Mouse (Mus musculus) heart, embryonic 16.5 days (tissue): Measurements from ENCODE around the gene Cir1. TPM values are rescaled to one million over a fixed set of nuclear protein-coding genes. Genes with fewer than 3 reads are reported as not detected.

Source experiments
- ATAC-seq: fragments of 200-750 bp; cut with Nextera tagmentation; replicated peaks from 2 replicates; pipeline ENCODE4 v1.8.0; 2017; ENCODE audit warnings: moderate number of reproducible peaks; ENCODE audit not compliant: insufficient read depth, low FRiP score; ENCODE audit errors: extremely low read depth
- H3K27ac ChIP-seq: fragments of 300-500 bp; sonication (generic); 2 replicates; pipeline ENCODE4 v1.5.1; 2014; ENCODE audit warnings: mild to moderate bottlenecking, low read length, control low read depth, moderate library complexity
- H3K27me3 ChIP-seq: fragments of 300-500 bp; sonication (generic); 2 replicates; pipeline ENCODE4 v1.6.1; 2014; ENCODE audit warnings: low read length, mixed read lengths; ENCODE audit not compliant: control insufficient read depth, insufficient read depth
- H3K36me3 ChIP-seq: fragments of 300-500 bp; sonication (generic); 2 replicates; pipeline ENCODE4 v1.6.1; 2014; ENCODE audit not compliant: control insufficient read depth, insufficient read depth
- H3K4me1 ChIP-seq: fragments of 300-500 bp; sonication (generic); 2 replicates; pipeline ENCODE4 v1.6.1; 2014; ENCODE audit warnings: low read length, mixed read lengths; ENCODE audit not compliant: control insufficient read depth, insufficient read depth
- H3K4me2 ChIP-seq: fragments of 300-500 bp; sonication (generic); 2 replicates; pipeline ENCODE4 v1.6.1; 2014; ENCODE audit warnings: low read depth, mild to moderate bottlenecking, control low read depth, low read length
- H3K4me3 ChIP-seq: fragments of 300-500 bp; sonication (generic); 2 replicates; pipeline ENCODE4 v1.5.1; 2014; ENCODE audit warnings: mild to moderate bottlenecking, control low read depth, low read length
- H3K9ac ChIP-seq: fragments of 300-500 bp; sonication (generic); 2 replicates; pipeline ENCODE4 v1.6.1; 2014; ENCODE audit warnings: low read length, control low read depth
- H3K9me3 ChIP-seq: fragments of 300-500 bp; sonication (generic); replicated peaks from 2 replicates; pipeline ENCODE4 v1.6.1; 2016; ENCODE audit warnings: low read length; ENCODE audit not compliant: control insufficient read depth
- WGBS: fragments of 180-500 bp; shearing (Covaris S2); extraction: QIAGEN DNeasy Blood & Tissue Kit; methylation state at CpG from one replicate; pipeline ENCODE4 v1.1.7; 2014; 5-methylcytosine and 5-hydroxymethylcytosine counted together
- polyA plus RNA-seq: library from polyadenylated mRNA; unstranded; fragments of >200 nt; fragmentation: Nextera tagmentation; extraction: Ambion mirVana; gene quantifications from 2 replicates; pipeline ENCODE4 v1.2.1, GENCODE M21; 2015

Cir1 gene
- 13.3 and 14.2 TPM in 2 replicates for polyA plus RNA-seq

- H3K27me3 ChIP-seq, result no peaks in the 10 kb centered on the region
- H3K27ac ChIP-seq, result peak within 1 kb of the TSS; percentile 94
- peaks cover 12% of the 10 kb centered on the region for H3K4me1 ChIP-seq
- WGBS, result under 1% methylated on average over 64 of the region's 64 CpGs
- peak; percentile 98 for ATAC-seq
- H3K36me3 ChIP-seq, result peaks cover 19% of the 10 kb centered on the region
- H3K9me3 ChIP-seq, result no peaks in the 10 kb centered on the region
- peak within 1 kb of the TSS; percentile 96 for H3K4me2 ChIP-seq
- peak within 1 kb of the TSS; percentile 96 for H3K4me3 ChIP-seq
- peak within 1 kb of the TSS; percentile 87 for H3K9ac ChIP-seq
These were observed at the start of gene Cir1, which contains the start of gene Scrn3 for GRCm38 (mm10) chr2:73312152-73313116. Gene Cir1 (minus strand): TSS chr2:73312701. Gene Scrn3 (plus strand): TSS chr2:73312601.

GRCm38 (mm10) chr2:73360536-73360935, 48.0 kb upstream of the Cir1 start:
- Histone ChIP-seq H3K4me2 (no peak overlapping the region), H3K36me3 (peaks cover 2% of the 10 kb centered on the region; the same call in 1 of the 2 replicates), H3K4me1 (no peaks in the 10 kb centered on the region), H3K4me3 (no peak overlapping the region), H3K27ac (no peak overlapping the region), H3K9ac (no peak overlapping the region), H3K27me3 (no peaks in the 10 kb centered on the region), H3K9me3 (no peaks in the 10 kb centered on the region)
- ATAC-seq, result no peak
- 74% methylated on average over 2 of the region's 2 CpGs for WGBS

- no peak for ATAC-seq
- no peaks in the 10 kb centered on the region for H3K9me3 ChIP-seq
- no peak overlapping the region for H3K4me3 ChIP-seq
- H3K9ac ChIP-seq, result no peak overlapping the region
- WGBS, result 87% methylated on average over 5 of the region's 5 CpGs
- H3K27ac ChIP-seq, result no peak overlapping the region
- H3K4me2 ChIP-seq, result no peak overlapping the region
- no peaks in the 10 kb centered on the region for H3K27me3 ChIP-seq
- H3K4me1 ChIP-seq, result no peaks in the 10 kb centered on the region
- peaks cover 2% of the 10 kb centered on the region; the same call in 1 of the 2 replicates for H3K36me3 ChIP-seq
These were observed 47.4 kb upstream of the Cir1 start for GRCm38 (mm10) chr2:73359941-73360340.

GRCm38 (mm10) chr2:73357004-73357403, 44.5 kb upstream of the Cir1 start:
- ATAC-seq, result no peak

GRCm38 (mm10) chr2:73351927-73352374, 39.5 kb upstream of the Cir1 start:
- peak overlapping the region; percentile 55 for H3K27ac ChIP-seq
- peak overlapping the region; percentile 29; the same call in 1 of the 2 replicates for H3K9ac ChIP-seq
- no peaks in the 10 kb centered on the region for H3K9me3 ChIP-seq
- no peak for ATAC-seq
- H3K36me3 ChIP-seq, result no peaks in the 10 kb centered on the region
- peaks cover 6% of the 10 kb centered on the region for H3K4me1 ChIP-seq
- no peaks in the 10 kb centered on the region for H3K27me3 ChIP-seq
- WGBS, result 22% methylated on average over 7 of the region's 7 CpGs
- peak overlapping the region; percentile 22 for H3K4me3 ChIP-seq
- peak overlapping the region; percentile 54 for H3K4me2 ChIP-seq

More at GRCm38 (mm10) chr2:73357004-73357403, 44.5 kb upstream of the Cir1 start:
- Histone ChIP-seq H3K27ac (no peak overlapping the region), H3K4me2 (peak overlapping the region; percentile 10), H3K36me3 (peaks cover 2% of the 10 kb centered on the region; the same call in 1 of the 2 replicates), H3K9me3 (no peaks in the 10 kb centered on the region), H3K9ac (no peak overlapping the region), H3K4me1 (peaks cover 3% of the 10 kb centered on the region), H3K4me3 (no peak overlapping the region), H3K27me3 (no peaks in the 10 kb centered on the region)
- 69% methylated on average over 18 of the region's 18 CpGs for WGBS

GRCm38 (mm10) chr2:73351496-73351895, 39.0 kb upstream of the Cir1 start:
- peak overlapping the region; percentile 22 for H3K4me3 ChIP-seq
- H3K27me3 ChIP-seq, result no peaks in the 10 kb centered on the region
- no peaks in the 10 kb centered on the region for H3K9me3 ChIP-seq
- H3K27ac ChIP-seq, result peak overlapping the region; percentile 55; the same call in 1 of the 2 replicates
- H3K4me1 ChIP-seq, result peaks cover 6% of the 10 kb centered on the region
- H3K36me3 ChIP-seq, result no peaks in the 10 kb centered on the region
- ATAC-seq, result no peak
- 37% methylated on average over 5 of the region's 5 CpGs for WGBS
- peak overlapping the region; percentile 54 for H3K4me2 ChIP-seq
- peak overlapping the region; percentile 29; the same call in 1 of the 2 replicates for H3K9ac ChIP-seq

- H3K4me1 ChIP-seq, result peaks cover 6% of the 10 kb centered on the region
- H3K9me3 ChIP-seq, result no peaks in the 10 kb centered on the region
- no peak overlapping the region for H3K4me2 ChIP-seq
- no peak for ATAC-seq
- no peak overlapping the region for H3K4me3 ChIP-seq
- WGBS, result 85% methylated on average over 6 of the region's 6 CpGs
- H3K27ac ChIP-seq, result no peak overlapping the region
- H3K9ac ChIP-seq, result no peak overlapping the region
- no peaks in the 10 kb centered on the region for H3K36me3 ChIP-seq
- H3K27me3 ChIP-seq, result no peaks in the 10 kb centered on the region
These were observed 35.7 kb upstream of the Cir1 start for GRCm38 (mm10) chr2:73348221-73348620.

GRCm38 (mm10) chr2:73347766-73348165, 35.3 kb upstream of the Cir1 start:
- Histone ChIP-seq H3K27me3 (no peaks in the 10 kb centered on the region), H3K4me3 (no peak overlapping the region), H3K27ac (no peak overlapping the region), H3K9ac (no peak overlapping the region), H3K9me3 (no peaks in the 10 kb centered on the region), H3K36me3 (no peaks in the 10 kb centered on the region), H3K4me1 (peaks cover 6% of the 10 kb centered on the region), H3K4me2 (no peak overlapping the region)
- ATAC-seq, result no peak
- 69% methylated on average over 9 of the region's 9 CpGs for WGBS

- peaks cover 5% of the 10 kb centered on the region for H3K4me1 ChIP-seq
- ATAC-seq, result no peak
- H3K4me3 ChIP-seq, result no peak overlapping the region
- H3K9me3 ChIP-seq, result no peaks in the 10 kb centered on the region
- WGBS, result 63% methylated on average over 6 of the region's 6 CpGs
- H3K27ac ChIP-seq, result no peak overlapping the region
- no peaks in the 10 kb centered on the region for H3K36me3 ChIP-seq
- no peak overlapping the region for H3K4me2 ChIP-seq
- H3K9ac ChIP-seq, result no peak overlapping the region
- H3K27me3 ChIP-seq, result no peaks in the 10 kb centered on the region
These were observed 34.6 kb upstream of the Cir1 start for GRCm38 (mm10) chr2:73347136-73347535.
